Mouse (Mus musculus): Measurements from ENCODE around the gene Rassf1. TPM values are rescaled to one million over a fixed set of nuclear protein-coding genes. Genes with fewer than 3 reads are reported as not detected.

Rassf1 gene
- polyA plus RNA-seq, 1 experiment = not detected

- H3K4me3 ChIP-seq (ENCODE audit: insufficient read depth, low read depth, low read length) = no peak overlapping the region
Measured at GRCm38 (mm10) chr9:107514303-107514955, 36.9 kb upstream of the Rassf1 start.

DNA sequence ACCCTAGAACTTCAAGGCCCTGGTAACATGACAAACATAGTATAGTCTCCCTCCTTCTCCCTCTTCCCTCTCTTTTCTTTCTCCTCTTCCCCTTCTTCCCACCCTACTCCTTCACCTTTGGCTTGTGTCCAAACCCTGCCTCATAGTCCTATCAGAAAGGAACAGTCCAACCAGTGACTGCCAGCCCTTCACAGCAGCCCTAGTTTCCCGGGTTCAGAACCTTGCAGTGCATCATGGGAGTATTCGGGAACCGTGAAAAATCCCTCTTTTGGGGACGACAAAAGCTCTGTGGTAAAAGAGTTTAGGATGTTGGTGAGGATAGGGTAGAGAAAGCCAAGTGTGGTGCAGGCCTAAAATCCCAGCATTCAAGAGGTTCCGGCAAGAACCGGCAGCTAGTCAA lies 31.0 kb upstream of the Rassf1 start:
- Histone ChIP-seq H3K27ac (ENCODE audit: insufficient read depth, low read depth, low read length) (no peak overlapping the region), H3K4me1 (ENCODE audit: control insufficient read depth, insufficient read depth, low read length) (peaks cover 6% of the 10 kb centered on the region), H3K4me3 (ENCODE audit: insufficient read depth, low read depth, low read length) (no peak overlapping the region)
- 67% methylated on average over 6 of the region's 6 CpGs for WGBS
- TF ChIP-seq POLR2A (IDR thresholded peaks at IDR 0.05; ENCODE audit: insufficient read depth, low read depth, low read length) = no peak
- no peak for TF ChIP-seq CTCF (IDR thresholded peaks at IDR 0.05; ENCODE audit: insufficient read depth, low read depth, low read length)

More at GRCm38 (mm10) chr9:107514303-107514955, 36.9 kb upstream of the Rassf1 start:
- WGBS = 29% methylated on average over 14 of the region's 14 CpGs
- H3K4me1 ChIP-seq (ENCODE audit: control insufficient read depth, insufficient read depth, low read length) = peaks cover 10% of the 10 kb centered on the region
- no peak overlapping the region for H3K27ac ChIP-seq (ENCODE audit: insufficient read depth, low read depth, low read length)
- TF ChIP-seq CTCF (IDR thresholded peaks at IDR 0.05; ENCODE audit: insufficient read depth, low read depth, low read length) (peak; percentile 97), POLR2A (IDR thresholded peaks at IDR 0.05; ENCODE audit: insufficient read depth, low read depth, low read length) (no peak)

DNA sequence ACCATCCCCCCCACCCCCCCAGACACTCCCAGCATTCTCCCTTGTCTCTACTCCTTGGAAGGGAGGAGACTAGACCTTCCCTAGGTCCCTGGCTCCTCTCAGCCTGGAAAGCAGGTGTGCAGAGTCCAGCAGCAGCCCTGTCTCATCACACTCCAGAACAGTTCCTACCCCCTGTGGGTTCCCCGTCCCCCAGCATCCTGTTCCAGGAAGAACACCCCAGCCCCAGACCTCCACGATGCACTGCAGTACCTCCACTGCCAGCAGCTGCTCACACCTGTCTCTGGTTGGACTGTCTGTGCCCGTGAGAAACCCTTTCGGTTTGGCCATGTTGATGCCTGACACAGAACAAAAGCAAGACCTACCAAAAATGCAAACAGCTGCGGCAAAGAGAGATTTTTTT lies 30.2 kb upstream of the Rassf1 start:
- TF ChIP-seq POLR2A (IDR thresholded peaks at IDR 0.05; ENCODE audit: insufficient read depth, low read depth, low read length) (no peak), CTCF (IDR thresholded peaks at IDR 0.05; ENCODE audit: insufficient read depth, low read depth, low read length) (no peak)
- Histone ChIP-seq H3K27ac (ENCODE audit: insufficient read depth, low read depth, low read length) (no peak overlapping the region), H3K4me3 (ENCODE audit: insufficient read depth, low read depth, low read length) (no peak overlapping the region), H3K4me1 (ENCODE audit: control insufficient read depth, insufficient read depth, low read length) (peaks cover 6% of the 10 kb centered on the region)
- WGBS = 71% methylated on average over 5 of the region's 5 CpGs

GRCm38 (mm10) chr9:107521711-107522399 lies 29.5 kb upstream of the Rassf1 start:
- Histone ChIP-seq H3K27ac (ENCODE audit: insufficient read depth, low read depth, low read length) (no peak overlapping the region), H3K4me1 (ENCODE audit: control insufficient read depth, insufficient read depth, low read length) (peaks cover 12% of the 10 kb centered on the region), H3K4me3 (ENCODE audit: insufficient read depth, low read depth, low read length) (no peak overlapping the region)
- WGBS = 49% methylated on average over 25 of the region's 25 CpGs
- TF ChIP-seq POLR2A (IDR thresholded peaks at IDR 0.05; ENCODE audit: insufficient read depth, low read depth, low read length) (no peak), CTCF (IDR thresholded peaks at IDR 0.05; ENCODE audit: insufficient read depth, low read depth, low read length) (no peak)

GRCm38 (mm10) chr9:107522400-107522711 lies 29.0 kb upstream of the Rassf1 start:
- WGBS = 56% methylated on average over 2 of the region's 2 CpGs
- Histone ChIP-seq H3K4me3 (ENCODE audit: insufficient read depth, low read depth, low read length) (no peak overlapping the region), H3K27ac (ENCODE audit: insufficient read depth, low read depth, low read length) (no peak overlapping the region), H3K4me1 (ENCODE audit: control insufficient read depth, insufficient read depth, low read length) (peaks cover 15% of the 10 kb centered on the region)
- TF ChIP-seq POLR2A (IDR thresholded peaks at IDR 0.05; ENCODE audit: insufficient read depth, low read depth, low read length) (no peak), CTCF (IDR thresholded peaks at IDR 0.05; ENCODE audit: insufficient read depth, low read depth, low read length) (no peak)

- 10% methylated on average over 44 of the region's 44 CpGs for WGBS
- peak overlapping the region; percentile 17 for H3K4me3 ChIP-seq (ENCODE audit: insufficient read depth, low read depth, low read length)
- no peak overlapping the region for H3K27ac ChIP-seq (ENCODE audit: insufficient read depth, low read depth, low read length)
- peaks cover 15% of the 10 kb centered on the region for H3K4me1 ChIP-seq (ENCODE audit: control insufficient read depth, insufficient read depth, low read length)
- TF ChIP-seq POLR2A (IDR thresholded peaks at IDR 0.05; ENCODE audit: insufficient read depth, low read depth, low read length) (no peak), CTCF (IDR thresholded peaks at IDR 0.05; ENCODE audit: insufficient read depth, low read depth, low read length) (no peak)
Measured at GRCm38 (mm10) chr9:107526198-107527026, 24.9 kb upstream of the Rassf1 start.

GRCm38 (mm10) chr9:107533791-107534407 lies 17.5 kb upstream of the Rassf1 start, which contains the start of gene Tmem115:
Gene Tmem115 (plus strand): TSS chr9:107533945.
- under 1% methylated on average over 48 of the region's 48 CpGs for WGBS
- H3K4me3 ChIP-seq (ENCODE audit: insufficient read depth, low read depth, low read length) = peak within 1 kb of the TSS; percentile 78
- TF ChIP-seq CTCF (IDR thresholded peaks at IDR 0.05; ENCODE audit: insufficient read depth, low read depth, low read length) (0 out of 2 replicates have a peak, but pooled peaks have one; percentile 19), POLR2A (IDR thresholded peaks at IDR 0.05; ENCODE audit: insufficient read depth, low read depth, low read length) (peak; percentile 72)

GRCm38 (mm10) chr9:107534408-107535202 lies 16.8 kb upstream of the Rassf1 start:
- H3K27ac ChIP-seq (ENCODE audit: insufficient read depth, low read depth, low read length) = no peak overlapping the region
- no peak for TF ChIP-seq CTCF (IDR thresholded peaks at IDR 0.05; ENCODE audit: insufficient read depth, low read depth, low read length)
- TF ChIP-seq POLR2A (IDR thresholded peaks at IDR 0.05; ENCODE audit: insufficient read depth, low read depth, low read length) = no peak

More at GRCm38 (mm10) chr9:107533791-107534407, 17.5 kb upstream of the Rassf1 start, which contains the start of gene Tmem115:
- Histone ChIP-seq H3K27ac (ENCODE audit: insufficient read depth, low read depth, low read length) (peak within 1 kb of the TSS; percentile 72; the same call in 1 of the 2 replicates), H3K4me1 (ENCODE audit: control insufficient read depth, insufficient read depth, low read length) (peaks cover 25% of the 10 kb centered on the region)

More at GRCm38 (mm10) chr9:107534408-107535202, 16.8 kb upstream of the Rassf1 start:
- Histone ChIP-seq H3K4me1 (ENCODE audit: control insufficient read depth, insufficient read depth, low read length) (peaks cover 25% of the 10 kb centered on the region), H3K4me3 (ENCODE audit: insufficient read depth, low read depth, low read length) (peak overlapping the region; percentile 78)
- under 1% methylated on average over 40 of the region's 40 CpGs for WGBS

Data from olfactory bulb, adult 2 months (tissue).